Mouse (Mus musculus): Measurements from ENCODE around the gene Cfap97d1. TPM values are rescaled to one million over a fixed set of nuclear protein-coding genes. Genes with fewer than 3 reads are reported as not detected.

Gene Cfap97d1
- polyA plus RNA-seq, 1 experiment from 2014 or later = not detected

DNA sequence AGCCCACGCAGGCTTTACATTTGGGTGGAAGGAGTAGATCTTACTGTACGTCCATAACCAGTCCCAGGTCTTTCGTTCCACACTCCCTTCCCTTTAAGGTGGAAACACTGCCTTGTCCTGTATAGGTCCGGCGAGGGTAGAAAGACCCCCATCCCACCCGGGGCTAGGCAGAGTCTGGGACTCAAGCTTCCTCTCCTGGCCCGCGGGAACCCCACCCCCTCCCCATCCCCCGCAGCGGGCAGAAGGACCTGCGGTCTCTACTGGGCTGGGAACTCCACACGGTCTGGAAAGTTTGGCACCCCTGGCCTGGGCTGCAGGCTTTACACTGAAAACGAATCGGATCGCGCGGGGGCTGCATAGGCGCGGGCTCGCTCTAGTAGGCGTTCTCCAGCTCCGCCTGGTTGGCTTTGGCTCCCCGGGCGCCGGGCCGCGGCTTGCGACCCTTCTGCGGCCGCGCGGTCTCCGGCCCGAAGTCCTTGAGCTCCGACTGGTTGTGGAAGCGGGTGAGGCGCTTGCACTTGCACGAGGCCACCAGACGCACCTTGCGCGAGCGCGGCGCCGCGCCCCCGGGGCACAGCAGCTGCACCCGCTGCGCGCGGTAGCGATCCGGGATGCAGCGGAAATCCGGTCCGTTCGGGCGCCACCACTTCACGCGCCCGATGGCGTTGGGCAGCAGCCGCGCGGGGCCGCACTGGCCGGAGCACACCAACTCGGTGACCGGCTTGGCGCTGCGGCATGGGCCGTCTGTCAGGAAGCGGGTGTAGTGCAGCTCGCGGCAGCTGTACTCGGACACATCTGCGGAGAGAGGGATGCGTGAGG lies 20.4 kb upstream of the Cfap97d1 start:
- Histone ChIP-seq H3K9me3 (replicated peaks) (no peaks in the 10 kb centered on the region), H3K27me3 (peaks cover 95% of the 10 kb centered on the region), H3K36me3 (no peaks in the 10 kb centered on the region), H3K4me2 (peak overlapping the region; percentile 62), H3K4me1 (replicated peaks) (peaks cover 4% of the 10 kb centered on the region), H3K27ac (no peak overlapping the region), H3K9ac (peak overlapping the region; percentile 38), H3K4me3 (replicated peaks) (peak overlapping the region; percentile 43)
- ATAC-seq (ENCODE audit: low read depth) (no peak), DNase-seq (no peak)
- WGBS (ENCODE audit: insufficient replicate concordance) = under 1% methylated on average over 78 of the region's 78 CpGs

DNA sequence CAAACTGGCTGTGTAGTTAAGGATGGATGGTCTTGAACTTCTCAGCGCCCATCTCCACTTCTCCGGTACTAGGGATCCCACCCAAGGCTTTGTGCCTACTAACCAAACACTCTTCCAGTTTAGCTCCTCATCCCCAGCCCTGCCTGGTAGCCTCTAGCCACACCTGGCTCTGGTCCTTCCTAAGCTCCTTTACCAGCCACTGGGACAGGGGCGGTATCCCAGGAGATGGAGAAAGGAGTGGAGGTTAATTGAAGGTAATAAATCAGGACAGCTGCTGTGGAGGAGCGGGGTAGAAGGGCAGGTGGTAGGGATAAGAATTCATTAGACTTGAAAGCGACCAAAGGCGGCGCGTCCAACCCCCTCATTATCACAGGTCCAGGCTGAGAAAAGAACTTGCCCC lies 19.4 kb upstream of the Cfap97d1 start:
- DNase-seq (no peak), ATAC-seq (ENCODE audit: low read depth) (no peak)
- H3K4me3 ChIP-seq (replicated peaks) = no peak overlapping the region
- H3K27ac ChIP-seq = no peak overlapping the region
- no peak overlapping the region for H3K4me2 ChIP-seq
- H3K4me1 ChIP-seq (replicated peaks) = peaks cover 4% of the 10 kb centered on the region
- 14% methylated on average over 8 of the region's 8 CpGs for WGBS (ENCODE audit: insufficient replicate concordance)
- peaks cover 88% of the 10 kb centered on the region for H3K27me3 ChIP-seq
- H3K9ac ChIP-seq = no peak overlapping the region
- H3K36me3 ChIP-seq = no peaks in the 10 kb centered on the region
- no peaks in the 10 kb centered on the region for H3K9me3 ChIP-seq (replicated peaks)

DNA sequence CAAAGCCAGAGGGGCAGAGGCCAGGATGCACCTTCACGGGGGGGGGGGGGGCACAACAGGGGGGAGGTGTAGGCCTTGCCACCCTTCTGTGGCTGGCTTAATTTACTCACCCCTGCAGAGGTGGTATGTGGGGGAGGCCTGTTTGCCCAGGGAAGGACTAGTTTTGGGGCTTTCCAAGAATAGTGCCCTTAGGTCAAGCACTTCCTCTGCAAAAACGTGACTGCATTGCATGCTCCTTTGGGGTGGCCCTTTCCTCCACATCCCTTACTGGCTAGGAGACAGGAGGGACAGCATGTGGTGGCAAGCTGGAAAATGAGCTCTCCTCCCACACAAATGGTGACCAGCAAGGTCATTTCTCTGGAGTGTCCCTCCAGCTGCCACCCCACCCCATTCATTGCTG lies 18.5 kb upstream of the Cfap97d1 start:
- H3K4me2 ChIP-seq = no peak overlapping the region
- no peak for DNase-seq
- no peaks in the 10 kb centered on the region for H3K36me3 ChIP-seq
- H3K9me3 ChIP-seq (replicated peaks) = no peaks in the 10 kb centered on the region
- H3K4me3 ChIP-seq (replicated peaks) = no peak overlapping the region
- H3K4me1 ChIP-seq (replicated peaks) = peaks cover 4% of the 10 kb centered on the region
- H3K9ac ChIP-seq = no peak overlapping the region
- no peak for ATAC-seq (ENCODE audit: low read depth)
- H3K27me3 ChIP-seq = peaks cover 82% of the 10 kb centered on the region
- WGBS (ENCODE audit: insufficient replicate concordance) = 8% methylated on average over 2 of the region's 2 CpGs
- H3K27ac ChIP-seq = no peak overlapping the region

DNA sequence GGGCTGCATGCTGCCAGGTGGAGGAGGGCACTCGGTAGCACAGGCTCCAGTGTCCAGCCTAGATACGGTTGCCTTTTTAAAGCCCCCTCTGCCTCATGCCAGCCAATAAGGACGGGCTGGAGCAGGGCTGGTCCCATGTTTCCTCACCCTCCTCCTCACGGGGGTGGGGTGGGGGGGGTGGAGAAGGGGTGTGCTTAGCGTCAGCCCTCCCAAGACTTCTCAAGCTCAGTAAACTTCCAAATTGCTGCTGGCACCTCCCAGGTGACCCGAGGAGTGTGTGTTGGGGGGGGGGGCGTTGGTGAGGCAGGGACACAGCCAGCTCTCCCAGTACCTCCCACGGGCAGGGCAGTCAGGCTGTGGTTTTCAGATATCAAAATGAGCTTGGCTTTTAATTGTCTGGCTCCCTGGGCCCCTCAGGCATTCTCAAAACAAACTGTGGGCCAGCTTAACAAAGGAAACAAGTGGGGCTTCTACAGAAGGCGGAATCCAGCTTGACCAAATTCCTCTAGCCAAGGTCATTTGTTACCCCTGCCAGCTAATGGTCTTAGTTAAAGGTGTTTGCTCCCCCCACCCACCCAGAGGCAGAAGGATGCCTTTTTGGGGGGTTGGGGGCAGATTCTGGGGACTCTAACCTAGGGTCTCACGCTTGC lies 17.0 kb upstream of the Cfap97d1 start, which contains the start of gene Sost:
Sost (minus strand) TSS at position 51 of the 650 bp plus-strand sequence.
- H3K4me1 ChIP-seq (replicated peaks) = peaks cover 4% of the 10 kb centered on the region
- peaks cover 67% of the 10 kb centered on the region for H3K27me3 ChIP-seq
- 24% methylated on average over 10 of the region's 10 CpGs for WGBS (ENCODE audit: insufficient replicate concordance)
- no peak for DNase-seq
- no peak within 1 kb of the TSS for H3K4me2 ChIP-seq
- no peak within 1 kb of the TSS for H3K27ac ChIP-seq
- no peaks in the 10 kb centered on the region for H3K36me3 ChIP-seq
- no peak within 1 kb of the TSS for H3K4me3 ChIP-seq (replicated peaks)
- H3K9ac ChIP-seq = no peak within 1 kb of the TSS
- no peak for ATAC-seq (ENCODE audit: low read depth)
- no peaks in the 10 kb centered on the region for H3K9me3 ChIP-seq (replicated peaks)

DNA sequence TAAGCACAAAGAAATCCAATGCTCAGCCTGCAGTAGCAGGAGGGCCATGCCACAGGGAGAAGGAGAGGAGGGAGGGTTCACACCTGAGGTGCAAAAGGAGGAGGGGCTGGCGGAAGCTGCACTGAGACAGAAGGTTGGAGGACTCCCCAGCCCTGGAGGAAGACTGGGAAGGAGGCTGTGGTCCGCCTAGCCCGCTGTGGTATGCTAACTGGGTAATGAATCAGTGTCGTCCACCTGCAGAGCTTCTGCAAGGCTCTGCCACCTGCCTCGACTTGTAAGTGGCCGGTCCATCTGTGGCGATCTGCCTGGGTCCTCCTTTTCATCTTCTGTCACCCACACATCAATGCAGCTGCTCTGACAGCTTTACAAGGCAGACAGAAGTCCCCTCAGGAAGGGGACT lies 15.8 kb upstream of the Cfap97d1 start:
- H3K36me3 ChIP-seq = no peaks in the 10 kb centered on the region
- ATAC-seq (ENCODE audit: low read depth) (no peak), DNase-seq (no peak)
- no peak overlapping the region for H3K27ac ChIP-seq
- peaks cover 4% of the 10 kb centered on the region for H3K4me1 ChIP-seq (replicated peaks)
- H3K27me3 ChIP-seq = peaks cover 55% of the 10 kb centered on the region
- 10% methylated on average over 7 of the region's 7 CpGs for WGBS (ENCODE audit: insufficient replicate concordance)
- H3K4me2 ChIP-seq = no peak overlapping the region
- no peak overlapping the region for H3K4me3 ChIP-seq (replicated peaks)
- no peaks in the 10 kb centered on the region for H3K9me3 ChIP-seq (replicated peaks)
- no peak overlapping the region for H3K9ac ChIP-seq

DNA sequence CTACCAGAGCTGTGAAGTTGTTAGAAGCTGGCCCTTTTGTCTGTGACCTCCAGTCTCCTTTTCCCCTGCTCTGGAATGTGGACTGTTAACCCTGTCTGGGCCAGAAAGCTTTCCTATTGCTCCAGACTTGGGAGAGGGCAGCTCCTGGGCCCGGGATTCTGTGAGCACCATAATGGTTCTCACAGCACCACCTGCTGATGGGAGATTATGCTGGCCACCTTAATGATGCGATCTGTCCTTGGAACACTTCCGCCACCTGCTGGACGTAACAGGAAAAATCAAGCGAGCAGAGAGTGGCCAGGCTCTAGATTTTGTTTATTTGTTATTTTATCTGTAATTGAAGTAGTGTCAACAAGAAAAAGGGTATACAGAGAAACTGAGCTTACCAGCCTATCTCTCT lies 15.3 kb upstream of the Cfap97d1 start:
- no peaks in the 10 kb centered on the region for H3K9me3 ChIP-seq (replicated peaks)
- peaks cover 50% of the 10 kb centered on the region for H3K27me3 ChIP-seq
- H3K27ac ChIP-seq = no peak overlapping the region
- H3K9ac ChIP-seq = no peak overlapping the region
- WGBS (ENCODE audit: insufficient replicate concordance) = 0% methylated on average over 5 of the region's 5 CpGs
- 0 out of 2 replicates have a peak, but pooled peaks have one; percentile 23 for ATAC-seq (ENCODE audit: low read depth)
- peaks cover 3% of the 10 kb centered on the region for H3K4me1 ChIP-seq (replicated peaks)
- DNase-seq = peak; percentile 37
- H3K36me3 ChIP-seq = no peaks in the 10 kb centered on the region
- H3K4me2 ChIP-seq = no peak overlapping the region
- H3K4me3 ChIP-seq (replicated peaks) = no peak overlapping the region

DNA sequence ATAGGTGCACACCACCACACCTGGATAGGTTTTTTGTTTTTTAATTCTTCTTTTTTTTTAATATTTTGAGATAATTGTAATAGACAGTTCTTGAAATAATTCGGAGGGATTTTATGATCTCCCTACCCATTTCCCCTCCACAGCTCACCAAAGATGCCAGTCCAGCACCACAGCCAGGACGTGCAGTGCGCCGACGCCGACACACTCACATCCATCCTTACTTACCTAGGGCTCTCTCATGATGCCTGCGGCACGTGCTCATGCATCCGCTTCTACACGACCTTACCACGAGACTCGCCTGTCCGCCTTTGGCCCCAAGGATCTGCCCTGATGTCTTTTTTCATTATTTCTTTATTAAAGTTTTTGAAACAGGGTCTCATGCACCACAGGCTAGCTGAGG lies 14.2 kb upstream of the Cfap97d1 start:
- 67% methylated on average over 13 of the region's 13 CpGs for WGBS (ENCODE audit: insufficient replicate concordance)
- no peaks in the 10 kb centered on the region for H3K9me3 ChIP-seq (replicated peaks)
- ATAC-seq (ENCODE audit: low read depth) = no peak
- peaks cover 5% of the 10 kb centered on the region; the same call in 1 of the 2 replicates for H3K36me3 ChIP-seq
- no peak for DNase-seq
- no peak overlapping the region for H3K9ac ChIP-seq
- H3K27ac ChIP-seq = no peak overlapping the region
- H3K4me2 ChIP-seq = no peak overlapping the region
- no peak overlapping the region for H3K4me3 ChIP-seq (replicated peaks)
- H3K4me1 ChIP-seq (replicated peaks) = no peaks in the 10 kb centered on the region
- peaks cover 39% of the 10 kb centered on the region for H3K27me3 ChIP-seq

DNA sequence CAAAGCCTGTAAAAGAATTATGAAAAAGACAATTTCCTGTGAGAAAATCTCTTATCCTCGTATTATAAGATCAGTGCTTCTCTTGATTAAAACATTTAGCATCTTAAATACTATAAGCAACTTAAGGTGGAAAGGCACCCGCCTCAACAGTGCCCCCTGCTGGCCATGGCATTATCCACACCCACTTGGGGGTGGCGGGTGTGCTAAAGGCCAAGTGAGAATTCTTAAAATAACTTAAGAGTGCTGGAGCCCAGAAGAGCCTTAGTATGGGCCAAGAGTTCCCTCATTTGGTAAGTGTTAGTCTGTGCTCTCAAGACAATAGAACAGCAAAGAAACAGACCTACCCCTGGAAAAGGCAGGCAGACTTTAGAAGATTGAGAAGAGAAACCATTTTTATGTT lies 12.7 kb upstream of the Cfap97d1 start:
- peaks cover 24% of the 10 kb centered on the region for H3K27me3 ChIP-seq
- no peak overlapping the region for H3K9ac ChIP-seq
- H3K4me2 ChIP-seq = no peak overlapping the region
- H3K27ac ChIP-seq = no peak overlapping the region
- H3K4me3 ChIP-seq (replicated peaks) = no peak overlapping the region
- ATAC-seq (ENCODE audit: low read depth) (no peak), DNase-seq (no peak)
- H3K4me1 ChIP-seq (replicated peaks) = no peaks in the 10 kb centered on the region
- 30% methylated on average over 3 of the region's 3 CpGs for WGBS (ENCODE audit: insufficient replicate concordance)
- peaks cover 5% of the 10 kb centered on the region; the same call in 1 of the 2 replicates for H3K36me3 ChIP-seq
- no peaks in the 10 kb centered on the region for H3K9me3 ChIP-seq (replicated peaks)

DNA sequence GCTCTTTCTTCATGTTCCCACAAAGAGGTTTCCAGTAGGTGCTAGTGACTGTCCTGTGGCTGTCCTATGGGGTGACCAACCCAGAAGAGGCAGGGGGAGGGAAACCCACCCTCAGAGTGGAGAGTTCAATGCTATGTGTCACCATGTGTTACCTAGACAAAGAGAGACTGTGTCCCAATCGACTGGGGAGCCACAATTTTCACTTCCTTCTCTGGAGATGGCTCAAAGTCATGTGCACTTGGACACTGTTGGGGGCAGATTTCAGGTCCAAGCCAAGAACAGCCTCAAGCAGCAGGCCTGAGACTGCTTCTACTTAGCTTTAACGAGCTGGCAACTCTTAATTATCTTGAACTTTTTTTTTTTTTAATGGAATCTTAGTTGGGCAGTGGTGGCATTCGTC lies 12.0 kb upstream of the Cfap97d1 start:
- WGBS (ENCODE audit: insufficient replicate concordance) = 59% methylated on average over 3 of the region's 3 CpGs
- Histone ChIP-seq H3K36me3 (peaks cover 5% of the 10 kb centered on the region; the same call in 1 of the 2 replicates), H3K27ac (no peak overlapping the region), H3K4me1 (replicated peaks) (no peaks in the 10 kb centered on the region), H3K27me3 (peaks cover 17% of the 10 kb centered on the region), H3K4me3 (replicated peaks) (no peak overlapping the region), H3K9ac (no peak overlapping the region), H3K9me3 (replicated peaks) (no peaks in the 10 kb centered on the region), H3K4me2 (no peak overlapping the region)
- DNase-seq (no peak), ATAC-seq (ENCODE audit: low read depth) (no peak)

DNA sequence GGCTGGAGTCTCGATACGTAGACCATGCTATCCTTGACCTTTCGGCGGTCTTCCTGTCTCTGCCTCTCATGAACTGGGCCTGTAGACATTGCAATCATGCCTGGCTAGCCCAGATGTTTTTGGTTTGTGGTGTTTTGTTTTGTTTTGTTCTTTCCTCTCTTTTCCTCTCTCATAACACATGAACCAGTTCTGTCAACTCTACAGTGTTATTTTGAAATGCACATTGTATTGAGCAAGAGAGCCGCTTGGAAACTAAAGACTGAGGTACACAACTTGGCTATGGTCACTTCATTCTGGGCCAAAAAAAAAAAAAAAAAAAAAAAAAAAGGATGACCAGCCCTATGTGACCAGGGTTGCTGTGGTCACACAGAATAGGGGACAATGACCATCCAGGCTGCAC lies 11.4 kb upstream of the Cfap97d1 start:
- Histone ChIP-seq H3K4me1 (replicated peaks) (no peaks in the 10 kb centered on the region), H3K9ac (no peak overlapping the region), H3K27me3 (peaks cover 11% of the 10 kb centered on the region)

DNA sequence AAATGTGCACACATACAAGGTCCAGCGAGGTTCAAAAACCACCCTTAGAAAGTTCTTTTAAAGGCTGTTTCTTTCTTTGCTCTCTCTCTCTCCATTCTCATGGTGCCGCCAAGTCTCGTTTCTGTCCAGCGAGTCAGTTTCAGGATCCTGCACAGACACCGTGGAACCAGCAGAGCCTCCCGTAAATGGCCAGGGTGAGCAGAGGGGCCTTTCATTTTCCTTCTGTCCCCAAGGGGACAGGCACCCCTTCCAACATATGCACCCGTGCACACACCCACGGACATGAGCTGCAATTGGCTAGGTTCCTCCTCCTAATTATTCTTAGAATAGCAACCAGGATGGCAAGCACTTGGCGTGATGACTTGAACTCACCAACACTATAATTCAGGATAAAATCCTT lies 10.6 kb upstream of the Cfap97d1 start:
- Histone ChIP-seq H3K4me1 (replicated peaks) (no peaks in the 10 kb centered on the region), H3K36me3 (peaks cover 8% of the 10 kb centered on the region; the same call in 1 of the 2 replicates), H3K4me3 (replicated peaks) (no peak overlapping the region), H3K27ac (no peak overlapping the region), H3K27me3 (peaks cover 3% of the 10 kb centered on the region; the same call in 1 of the 2 replicates), H3K9ac (no peak overlapping the region), H3K9me3 (replicated peaks) (no peaks in the 10 kb centered on the region), H3K4me2 (no peak overlapping the region)
- WGBS (ENCODE audit: insufficient replicate concordance) = 78% methylated on average over 9 of the region's 9 CpGs
- no peak for ATAC-seq (ENCODE audit: low read depth)
- DNase-seq = no peak

More for the DNA sequence above, 11.4 kb upstream of the Cfap97d1 start:
- Histone ChIP-seq H3K9me3 (replicated peaks) (no peaks in the 10 kb centered on the region), H3K4me3 (replicated peaks) (no peak overlapping the region), H3K4me2 (no peak overlapping the region), H3K27ac (no peak overlapping the region), H3K36me3 (peaks cover 5% of the 10 kb centered on the region; the same call in 1 of the 2 replicates)
- 75% methylated on average over 5 of the region's 5 CpGs for WGBS (ENCODE audit: insufficient replicate concordance)
- DNase-seq = no peak
- no peak for ATAC-seq (ENCODE audit: low read depth)
